Mouse (Mus musculus) bone marrow macrophage, adult 2 months (primary cell): ENCODE measurements at regions not wholly inside any gene's neighbourhood (a gene's known extent, or its start where the extent isn't known, plus 50 kb on each side); places are given as distances from the start of the nearest gene placed in this dataset.

Source experiments
- CTCF ChIP-seq: IDR thresholded peaks from 2 replicates; pipeline ENCODE4 v1.5.1; 2012; ENCODE audit warnings: low read depth, mild to moderate bottlenecking, low read length, moderate library complexity
- POLR2A ChIP-seq: IDR thresholded peaks from 2 replicates; pipeline ENCODE4 v1.6.1; 2012; ENCODE audit warnings: mild to moderate bottlenecking, low read depth, low read length, borderline replicate concordance

- TF ChIP-seq CTCF (no peak), POLR2A (no peak)
Measured at GRCm38 (mm10) chr11:111460046-111460445, 394.1 kb downstream of the Kcnj2 start.
